Mouse (Mus musculus) myocyte (in vitro differentiated cells): Measurements from ENCODE around the gene Taf6l.
A peak's percentile ranks its signal among the peaks of the same experiment; 100 is the strongest.

Experiments used
- CEBPB ChIP-seq: IDR thresholded peaks from 2 replicates; pipeline ENCODE4 v1.6.1; 2011; ENCODE audit warnings: mild to moderate bottlenecking, moderate library complexity; ENCODE audit not compliant: poor library complexity, insufficient read depth, severe bottlenecking
- E2F4 ChIP-seq: IDR thresholded peaks from one replicate; pipeline ENCODE4 v1.6.1; 2011; ENCODE audit warnings: mild to moderate bottlenecking, control low read depth, moderate library complexity; ENCODE audit not compliant: insufficient read depth
- MAX ChIP-seq: IDR thresholded peaks from one replicate; pipeline ENCODE4 v1.6.1; 2011; ENCODE audit warnings: low read depth, mild to moderate bottlenecking, control low read depth
- MYOD1 ChIP-seq, 3 experiments: IDR thresholded peaks; one replicate each; pipeline ENCODE4 v1.6.1; 2011; ENCODE audit warnings: control low read depth in 2 of 3, low read depth in 2 of 3, mild to moderate bottlenecking in 2 of 3, moderate library complexity in 1 of 3; ENCODE audit not compliant: insufficient read length in 2 of 3, control insufficient read depth in 1 of 3
- MYOG ChIP-seq, 3 experiments: IDR thresholded peaks; one replicate each; pipeline ENCODE4 v1.6.1; 2011; ENCODE audit warnings: control low read depth in 2 of 3, low read depth in 2 of 3, mild to moderate bottlenecking in 2 of 3; ENCODE audit not compliant: insufficient read length in 2 of 3, control insufficient read depth in 1 of 3, insufficient read depth in 1 of 3
- POLR2A ChIP-seq: IDR thresholded peaks from one replicate; pipeline ENCODE4 v1.6.1; 2011; ENCODE audit warnings: low read depth, mild to moderate bottlenecking, control low read depth, moderate library complexity; ENCODE audit not compliant: insufficient read length
- POLR2AphosphoS2 ChIP-seq: IDR thresholded peaks from one replicate; pipeline ENCODE4 v1.6.1; 2011; ENCODE audit warnings: low read depth, control low read depth; ENCODE audit not compliant: insufficient read length
- REST ChIP-seq: IDR thresholded peaks from one replicate; pipeline ENCODE4 v1.6.1; 2011; ENCODE audit warnings: mild to moderate bottlenecking, control low read depth, moderate library complexity; ENCODE audit not compliant: insufficient read depth, insufficient read length
- SRF ChIP-seq: IDR thresholded peaks from one replicate; pipeline ENCODE4 v1.6.1; 2011; ENCODE audit warnings: low read depth; ENCODE audit not compliant: control insufficient read depth, insufficient read length
- TCF12 ChIP-seq: IDR thresholded peaks from one replicate; pipeline ENCODE4 v1.6.1; 2011; ENCODE audit warnings: mild to moderate bottlenecking, control low read depth; ENCODE audit not compliant: poor library complexity, insufficient read depth, severe bottlenecking
- USF1 ChIP-seq: IDR thresholded peaks from one replicate; pipeline ENCODE4 v1.6.1; 2011; ENCODE audit warnings: low read depth, mild to moderate bottlenecking, control low read depth, moderate library complexity

DNA sequence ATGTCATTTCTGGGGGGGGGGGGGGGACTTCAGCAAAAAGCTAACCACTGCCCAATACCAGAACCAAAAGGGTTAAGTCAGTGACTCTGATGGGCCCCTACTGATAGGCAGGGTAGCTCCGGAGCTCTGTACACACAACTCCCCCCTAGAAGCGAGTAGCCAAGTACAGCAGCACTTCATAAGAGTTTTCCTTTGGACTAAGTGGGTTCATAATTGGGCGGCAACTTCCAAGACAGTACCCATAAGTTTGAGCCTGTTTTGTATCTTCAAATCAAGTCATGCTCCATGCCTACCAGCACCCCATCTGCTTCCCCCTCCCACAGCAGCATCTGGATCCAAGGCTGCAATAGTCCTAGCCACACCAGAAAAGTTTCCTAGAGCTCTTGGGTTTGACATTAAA, 30.6 kb downstream of the Taf6l start:
- TF ChIP-seq USF1 (no peak), POLR2AphosphoS2 (peak; percentile 53), POLR2A (no peak), TCF12 (no peak), MYOG (IDR thresholded peaks at IDR 0.05; ENCODE audit: control insufficient read depth in 1 of 3, insufficient read depth in 1 of 3, insufficient read length in 2 of 3, low read depth in 2 of 3) (no peak), MAX (no peak), CEBPB (no peak), E2F4 (no peak), MYOD1 (IDR thresholded peaks at IDR 0.05; ENCODE audit: control insufficient read depth in 1 of 3, insufficient read length in 2 of 3, low read depth in 2 of 3) (no peak), SRF (no peak), REST (no peak)
